Mouse (Mus musculus) MEL (cell line): ENCODE results near the gene Mrvi1.

Source experiments
- CTCF ChIP-seq, 3 experiments: IDR thresholded peaks in 2 of 3; conservative IDR thresholded peaks in 1 of 3; 2 replicates each; pipeline ENCODE4 v1.5.1; 2011 to 2012; ENCODE audit warnings: low read length in 3 of 3, low read depth in 2 of 3, mild to moderate bottlenecking in 2 of 3, improper control_type of control experiment in 1 of 3, inconsistent platforms in 1 of 3, mixed read lengths in 1 of 3, moderate library complexity in 1 of 3; ENCODE audit not compliant: control insufficient read depth in 1 of 3, insufficient read depth in 1 of 3, poor library complexity in 1 of 3, severe bottlenecking in 1 of 3
- E2F4 ChIP-seq: IDR thresholded peaks from 2 replicates; pipeline ENCODE4 v1.6.1; 2011; ENCODE audit warnings: low read depth, low read length, improper control_type of control experiment, borderline replicate concordance
- MAFK ChIP-seq: IDR thresholded peaks from 2 replicates; pipeline ENCODE4 v1.6.1; 2011; ENCODE audit warnings: low read depth, mild to moderate bottlenecking, low read length, improper control_type of control experiment, borderline replicate concordance
- MXI1 ChIP-seq: IDR thresholded peaks from 2 replicates; pipeline ENCODE4 v1.6.1; 2011; ENCODE audit warnings: mild to moderate bottlenecking, low read depth, low read length, improper control_type of control experiment
- POLR2A ChIP-seq, 2 experiments: IDR thresholded peaks; 2 replicates each; pipeline ENCODE4 v1.6.1; 2011 to 2012; ENCODE audit warnings: low read length in 2 of 2, mild to moderate bottlenecking in 2 of 2, control low read depth in 1 of 2, improper control_type of control experiment in 1 of 2, low read depth in 1 of 2, moderate library complexity in 1 of 2; ENCODE audit not compliant: control insufficient read depth in 1 of 2, insufficient read depth in 1 of 2, poor library complexity in 1 of 2
- POLR2AphosphoS2 ChIP-seq: IDR thresholded peaks from 2 replicates; pipeline ENCODE4 v1.6.1; 2011; ENCODE audit warnings: low read length, improper control_type of control experiment
- SMC3 ChIP-seq: IDR thresholded peaks from 2 replicates; pipeline ENCODE4 v1.6.1; 2011; ENCODE audit warnings: low read depth, low read length, improper control_type of control experiment
- TAL1 ChIP-seq: IDR thresholded peaks from 2 replicates; pipeline ENCODE4 v1.6.1; 2012; ENCODE audit warnings: mild to moderate bottlenecking, inconsistent platforms, low read length, moderate library complexity, mixed read lengths
- TBP ChIP-seq: IDR thresholded peaks from 2 replicates; pipeline ENCODE4 v1.8.0; 2011; ENCODE audit warnings: low read depth, low read length, improper control_type of control experiment

- TF ChIP-seq CTCF (IDR thresholded peaks at IDR 0.05 in 2 of 3, conservative IDR thresholded peaks at IDR 0.05 in 1 of 3; ENCODE audit: control insufficient read depth in 1 of 3, insufficient read depth in 1 of 3, low read depth in 2 of 3, low read length in 3 of 3, poor library complexity in 1 of 3, severe bottlenecking in 1 of 3) (no peak), TBP (no peak), POLR2A (IDR thresholded peaks at IDR 0.05; ENCODE audit: control insufficient read depth in 1 of 2, insufficient read depth in 1 of 2, low read depth in 1 of 2, low read length in 2 of 2, poor library complexity in 1 of 2) (no peak), MAFK (no peak), E2F4 (no peak), SMC3 (no peak), TAL1 (no peak), MXI1 (no peak), POLR2AphosphoS2 (no peak)
These were observed 62.5 kb downstream of the Mrvi1 start for GRCm38 (mm10) chr7:110919721-110920120.
